Mouse (Mus musculus) megakaryocyte-erythroid progenitor cell, adult 5 weeks (primary cell): ENCODE measurements around the gene Zfp618. TPM values are rescaled to one million over a fixed set of nuclear protein-coding genes. Genes with fewer than 3 reads are reported as not detected.

Experiments
- polyA plus RNA-seq: library from polyadenylated mRNA; stranded (reverse); fragments of >175 nt; gene quantifications from 2 replicates; pipeline ENCODE4 v1.2.3, GENCODE M21; 2012

Gene Zfp618
- polyA plus RNA-seq: 0.06 and 0.09 TPM in 2 replicates

GRCm38 (mm10) chr4:62965497-62966302 is at the start of gene Zfp618:
TSS of gene Zfp618 (plus strand) at chr4:62965573.

GRCm38 (mm10) chr4:63154699-63155098 is 189.3 kb downstream of the Zfp618 start, which contains the start of gene Ambp:
TSS of gene Ambp (minus strand) at chr4:63154799.

GRCm38 (mm10) chr4:63171969-63172685 is 206.8 kb downstream of the Zfp618 start, which contains the start of gene Kif12:
TSS of gene Kif12 (minus strand) at chr4:63172131.

Other genes starting within 250 kb of the Zfp618 start
- 0.51 and 1.6 TPM in 2 replicates for gene Ambp, start 189.2 kb downstream of the Zfp618 start, polyA plus RNA-seq
- not detected in 2 replicates for gene Kif12, start 206.6 kb downstream of the Zfp618 start, polyA plus RNA-seq
- gene Col27a1, start 248.4 kb downstream of the Zfp618 start, polyA plus RNA-seq: 0.81 and 1.4 TPM in 2 replicates